Mouse (Mus musculus): ENCODE measurements around the gene Slc25a31. TPM values are rescaled to one million over a fixed set of nuclear protein-coding genes. Genes with fewer than 3 reads are reported as not detected.

Slc25a31 gene
- 25.2 and 30.0 TPM in 2 replicates for polyA plus RNA-seq (2012; rRNA removed)

- H3K4me3 ChIP-seq (ENCODE audit: control insufficient read depth, low read depth, low read length): peak within 1 kb of the TSS; percentile 100
- H3K36me3 ChIP-seq (ENCODE audit: control insufficient read depth, insufficient read depth, low read length): no peaks in the 10 kb centered on the region
- no peak for TF ChIP-seq CTCF (IDR thresholded peaks at IDR 0.05; ENCODE audit: control insufficient read depth, insufficient read depth, insufficient replicate concordance, low read depth, low read length)
- peak; percentile 97 for TF ChIP-seq POLR2A (IDR thresholded peaks at IDR 0.05; ENCODE audit: control insufficient read depth, low read depth, low read length)
- peaks cover 10% of the 10 kb centered on the region for H3K4me1 ChIP-seq (ENCODE audit: control insufficient read depth, insufficient read depth, low read length)
- H3K27ac ChIP-seq (ENCODE audit: control insufficient read depth, insufficient read depth, low read depth, low read length): peak within 1 kb of the TSS; percentile 98
- H3K27me3 ChIP-seq (ENCODE audit: control insufficient read depth, insufficient read depth, low read length): no peaks in the 10 kb centered on the region
Observed at GRCm38 (mm10) chr3:40708655-40709054, at the start of gene Slc25a31. Gene Slc25a31 (plus strand): TSS chr3:40708855.

- H3K4me3 ChIP-seq (ENCODE audit: control insufficient read depth, low read depth, low read length): no peak overlapping the region
- no peak for TF ChIP-seq CTCF (IDR thresholded peaks at IDR 0.05; ENCODE audit: control insufficient read depth, insufficient read depth, insufficient replicate concordance, low read depth, low read length)
- TF ChIP-seq POLR2A (IDR thresholded peaks at IDR 0.05; ENCODE audit: control insufficient read depth, low read depth, low read length): no peak
- no peaks in the 10 kb centered on the region; the same call in 1 of the 2 replicates for H3K36me3 ChIP-seq (ENCODE audit: control insufficient read depth, insufficient read depth, low read length)
- no peak overlapping the region for H3K27ac ChIP-seq (ENCODE audit: control insufficient read depth, insufficient read depth, low read depth, low read length)
- H3K4me1 ChIP-seq (ENCODE audit: control insufficient read depth, insufficient read depth, low read length): no peaks in the 10 kb centered on the region
- H3K27me3 ChIP-seq (ENCODE audit: control insufficient read depth, insufficient read depth, low read length): no peaks in the 10 kb centered on the region
Observed at GRCm38 (mm10) chr3:40660231-40660630, 48.4 kb upstream of the Slc25a31 start.

- H3K4me1 ChIP-seq (ENCODE audit: control insufficient read depth, insufficient read depth, low read length): no peaks in the 10 kb centered on the region
- no peak overlapping the region for H3K27ac ChIP-seq (ENCODE audit: control insufficient read depth, insufficient read depth, low read depth, low read length)
- H3K36me3 ChIP-seq (ENCODE audit: control insufficient read depth, insufficient read depth, low read length): no peaks in the 10 kb centered on the region; the same call in 1 of the 2 replicates
- H3K27me3 ChIP-seq (ENCODE audit: control insufficient read depth, insufficient read depth, low read length): no peaks in the 10 kb centered on the region
- TF ChIP-seq POLR2A (IDR thresholded peaks at IDR 0.05; ENCODE audit: control insufficient read depth, low read depth, low read length): no peak
- no peak for TF ChIP-seq CTCF (IDR thresholded peaks at IDR 0.05; ENCODE audit: control insufficient read depth, insufficient read depth, insufficient replicate concordance, low read depth, low read length)
- no peak overlapping the region for H3K4me3 ChIP-seq (ENCODE audit: control insufficient read depth, low read depth, low read length)
Observed at GRCm38 (mm10) chr3:40666109-40666508, 42.5 kb upstream of the Slc25a31 start.

- H3K36me3 ChIP-seq (ENCODE audit: control insufficient read depth, insufficient read depth, low read length): no peaks in the 10 kb centered on the region; the same call in 1 of the 2 replicates
Observed at GRCm38 (mm10) chr3:40666861-40667719, 41.6 kb upstream of the Slc25a31 start.

DNA sequence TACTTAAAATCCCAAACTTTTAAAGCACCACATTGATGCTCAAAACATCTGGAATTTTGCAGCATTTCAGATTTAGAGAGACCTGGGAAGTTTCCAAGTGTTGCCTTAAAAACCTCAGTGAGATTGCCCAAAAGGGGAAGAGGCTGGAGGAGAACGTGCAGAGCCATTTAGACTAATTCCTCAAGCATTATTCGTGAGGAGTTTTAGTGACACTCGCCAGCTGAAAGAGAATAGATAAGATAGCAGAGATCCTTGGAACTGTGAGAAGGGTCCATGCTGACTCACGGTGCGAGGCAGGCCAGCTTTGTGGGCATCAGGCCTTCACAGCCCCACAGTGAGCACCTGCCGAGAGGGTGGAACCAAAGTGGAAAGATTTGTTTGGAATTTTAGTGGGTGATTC is 39.8 kb upstream of the Slc25a31 start:
- TF ChIP-seq CTCF (IDR thresholded peaks at IDR 0.05; ENCODE audit: control insufficient read depth, insufficient read depth, insufficient replicate concordance, low read depth, low read length): no peak
- TF ChIP-seq POLR2A (IDR thresholded peaks at IDR 0.05; ENCODE audit: control insufficient read depth, low read depth, low read length): no peak
- Histone ChIP-seq H3K4me1 (ENCODE audit: control insufficient read depth, insufficient read depth, low read length) (no peaks in the 10 kb centered on the region), H3K36me3 (ENCODE audit: control insufficient read depth, insufficient read depth, low read length) (no peaks in the 10 kb centered on the region; the same call in 1 of the 2 replicates), H3K4me3 (ENCODE audit: control insufficient read depth, low read depth, low read length) (no peak overlapping the region), H3K27ac (ENCODE audit: control insufficient read depth, insufficient read depth, low read depth, low read length) (no peak overlapping the region), H3K27me3 (ENCODE audit: control insufficient read depth, insufficient read depth, low read length) (no peaks in the 10 kb centered on the region)

More at GRCm38 (mm10) chr3:40666861-40667719, 41.6 kb upstream of the Slc25a31 start:
- Histone ChIP-seq H3K4me1 (ENCODE audit: control insufficient read depth, insufficient read depth, low read length) (no peaks in the 10 kb centered on the region), H3K27ac (ENCODE audit: control insufficient read depth, insufficient read depth, low read depth, low read length) (no peak overlapping the region), H3K27me3 (ENCODE audit: control insufficient read depth, insufficient read depth, low read length) (no peaks in the 10 kb centered on the region), H3K4me3 (ENCODE audit: control insufficient read depth, low read depth, low read length) (no peak overlapping the region)
- TF ChIP-seq POLR2A (IDR thresholded peaks at IDR 0.05; ENCODE audit: control insufficient read depth, low read depth, low read length): no peak
- TF ChIP-seq CTCF (IDR thresholded peaks at IDR 0.05; ENCODE audit: control insufficient read depth, insufficient read depth, insufficient replicate concordance, low read depth, low read length): no peak

- no peak for TF ChIP-seq CTCF (IDR thresholded peaks at IDR 0.05; ENCODE audit: control insufficient read depth, insufficient read depth, insufficient replicate concordance, low read depth, low read length)
- TF ChIP-seq POLR2A (IDR thresholded peaks at IDR 0.05; ENCODE audit: control insufficient read depth, low read depth, low read length): no peak
- Histone ChIP-seq H3K27ac (ENCODE audit: control insufficient read depth, insufficient read depth, low read depth, low read length) (no peak overlapping the region), H3K4me3 (ENCODE audit: control insufficient read depth, low read depth, low read length) (no peak overlapping the region), H3K27me3 (ENCODE audit: control insufficient read depth, insufficient read depth, low read length) (no peaks in the 10 kb centered on the region), H3K4me1 (ENCODE audit: control insufficient read depth, insufficient read depth, low read length) (no peaks in the 10 kb centered on the region), H3K36me3 (ENCODE audit: control insufficient read depth, insufficient read depth, low read length) (no peaks in the 10 kb centered on the region)
Observed at GRCm38 (mm10) chr3:40669395-40669794, 39.3 kb upstream of the Slc25a31 start.

DNA sequence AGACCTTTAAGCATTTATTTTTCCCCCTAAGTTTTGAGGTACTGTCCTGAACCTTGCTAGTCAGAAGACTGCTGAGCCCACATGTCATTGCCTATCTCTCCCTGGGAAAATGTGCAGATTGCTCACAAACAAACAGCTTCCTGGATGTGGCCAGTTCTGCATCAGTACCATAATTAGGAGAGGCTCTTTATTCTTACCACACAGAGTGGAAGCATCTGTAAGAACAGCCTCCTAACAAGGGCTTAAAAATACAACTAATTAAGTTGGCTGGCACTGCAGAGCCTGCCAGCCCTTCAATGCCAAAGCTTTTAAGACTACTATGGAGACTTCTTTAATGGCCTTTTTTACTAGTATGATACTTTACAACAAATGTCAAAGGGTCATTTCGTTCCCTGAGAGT is 35.1 kb upstream of the Slc25a31 start:
- H3K4me1 ChIP-seq (ENCODE audit: control insufficient read depth, insufficient read depth, low read length): no peaks in the 10 kb centered on the region
- H3K36me3 ChIP-seq (ENCODE audit: control insufficient read depth, insufficient read depth, low read length): no peaks in the 10 kb centered on the region
- no peak overlapping the region for H3K27ac ChIP-seq (ENCODE audit: control insufficient read depth, insufficient read depth, low read depth, low read length)
- no peak overlapping the region for H3K4me3 ChIP-seq (ENCODE audit: control insufficient read depth, low read depth, low read length)
- H3K27me3 ChIP-seq (ENCODE audit: control insufficient read depth, insufficient read depth, low read length): no peaks in the 10 kb centered on the region
- TF ChIP-seq POLR2A (IDR thresholded peaks at IDR 0.05; ENCODE audit: control insufficient read depth, low read depth, low read length) (no peak), CTCF (IDR thresholded peaks at IDR 0.05; ENCODE audit: control insufficient read depth, insufficient read depth, insufficient replicate concordance, low read depth, low read length) (no peak)
